In genomic region chr4:151088819-151089218, GRCm38 (mm10) we compare ENCODE assay signal across 13 mouse cellular contexts. TPM values are rescaled to one million over a fixed set of nuclear protein-coding genes. Genes with fewer than 3 reads are reported as not detected.
A peak's percentile ranks its signal among the peaks of the same experiment; 100 is the strongest.
DNase-seq lines count a peak whose midpoint lies in the region; ATAC-seq and TF ChIP-seq lines count a peak whose summit lies in the region.
"Had no signal": no experiment of that assay in that cellular context is flagged by ENCODE, and none has a peak within 500 bp of the region (broad histone marks: within the 10 kb centered on the region; RNA-seq: fewer than 3 reads in every experiment).

No protein-coding gene starts in this region.

- H3K27me3 ChIP-seq in ES-Bruce4 (ENCODE audit: control insufficient read depth, insufficient read depth, low read length, poor library complexity, severe bottlenecking), result no peaks in the 10 kb centered on the region
- H3K27me3 ChIP-seq in forebrain, embryonic 16.5 days (replicated peaks; ENCODE audit: control insufficient read depth, insufficient read depth, low read length), result no peaks in the 10 kb centered on the region

- intact Hi-C loops in heart, postnatal 25 days (cut with DNase I), result no loop called here

- no peak for ATAC-seq in forebrain, embryonic 16.5 days

- peak overlapping the region; percentile 12; the same call in 1 of the 2 replicates for H3K4me3 ChIP-seq in ES-Bruce4 (ENCODE audit: low read depth, low read length)
- no peak overlapping the region for H3K4me3 ChIP-seq in forebrain, embryonic 16.5 days (replicated peaks; ENCODE audit: low read length)

- H3K4me2 ChIP-seq in forebrain, embryonic 16.5 days (ENCODE audit: low read length), result no peak overlapping the region

- 83% methylated on average over 14 of the region's 14 CpGs for WGBS in forebrain, embryonic 16.5 days

- H3K4me1 ChIP-seq in ES-Bruce4 (ENCODE audit: control insufficient read depth, insufficient read depth, low read length), result no peaks in the 10 kb centered on the region
- H3K4me1 ChIP-seq in forebrain, embryonic 16.5 days (replicated peaks; ENCODE audit: control insufficient read depth, insufficient read depth, low read length), result peaks cover 22% of the 10 kb centered on the region

- H3K36me3 ChIP-seq in ES-Bruce4 (ENCODE audit: control insufficient read depth, insufficient read depth, low read length, poor library complexity, severe bottlenecking), result no peaks in the 10 kb centered on the region
- peaks cover 15% of the 10 kb centered on the region for H3K36me3 ChIP-seq in forebrain, embryonic 16.5 days (ENCODE audit: control insufficient read depth, insufficient read depth)

- no peak for TF ChIP-seq CTCF in ES-Bruce4 (IDR thresholded peaks at IDR 0.05; ENCODE audit: low read depth, low read length)

- peak; percentile 51 to 59 for DNase-seq in heart, adult 9 months (ENCODE audit: low spot score in 2 of 2)
- no peak for DNase-seq in heart, postnatal 25 days (ENCODE audit: low spot score)
- DNase-seq in cerebellum, adult 11 months, result peak; percentile 82
- no peak for DNase-seq in yolk sac, embryonic 10.5 days (ENCODE audit: low spot score)
- no peak for DNase-seq in kidney, postnatal 4 days
- DNase-seq: embryo, embryonic 11 days; lung, adult 18-20 months had no signal

- no peak for TF ChIP-seq POLR2A in ES-Bruce4 (IDR thresholded peaks at IDR 0.05; ENCODE audit: insufficient read depth, low read length)

- no peaks in the 10 kb centered on the region for H3K9me3 ChIP-seq in ES-Bruce4 (replicated peaks; ENCODE audit: control insufficient read depth, insufficient read depth, low read length, poor library complexity, severe bottlenecking)
- H3K9me3 ChIP-seq in forebrain, embryonic 16.5 days (ENCODE audit: control insufficient read depth, low read length), result no peaks in the 10 kb centered on the region

- TF ChIP-seq EP300 in ES-Bruce4 (IDR thresholded peaks at IDR 0.05; ENCODE audit: insufficient read depth, low read depth, low read length), result no peak

- no peak overlapping the region for H3K9ac ChIP-seq in ES-Bruce4 (ENCODE audit: low read depth, poor library complexity, severe bottlenecking)
- no peak overlapping the region for H3K9ac ChIP-seq in forebrain, embryonic 16.5 days (replicated peaks; ENCODE audit: low read depth, low read length)

- no peak overlapping the region for H3K27ac ChIP-seq in ES-Bruce4 (ENCODE audit: insufficient read depth, low read length)
- peak overlapping the region; percentile 46; the same call in 1 of the 2 replicates for H3K27ac ChIP-seq in forebrain, embryonic 16.5 days (ENCODE audit: low read length)
- H3K27ac ChIP-seq: kidney, postnatal 0 days had no signal

RNA-seq across cellular contexts. Expression of gene Gm13090, which starts 0.6 kb away (rescaled TPM):
- total RNA-seq in heart, postnatal 25 days (2021), result not detected
- not detected in 2 replicates for polyA plus RNA-seq in ES-Bruce4 (2011; ENCODE audit: insufficient read depth, insufficient read length, low read depth, missing spikeins)
- polyA plus RNA-seq in forebrain, embryonic 16.5 days (2015; fragmentation: Nextera tagmentation; extraction: Ambion mirVana), result 0.39 TPM in 1 of 2 replicates, not detected in the other
- total RNA-seq: left cerebral cortex, postnatal 25 days; megakaryocyte, adult 5-6 weeks had no signal
- polyA plus RNA-seq: thymus, postnatal 0 days had no signal

RNA-seq across cellular contexts. Expression of gene Vamp3, which starts 31.1 kb away (rescaled TPM):
- total RNA-seq in heart, postnatal 25 days (2021), result 10 to 100 TPM; 67.4 to 77.2 TPM
- 68.2 and 77.0 TPM in 2 replicates for polyA plus RNA-seq in ES-Bruce4 (2011; ENCODE audit: insufficient read depth, insufficient read length, low read depth, missing spikeins)
- 62.7 and 72.2 TPM in 2 replicates for polyA plus RNA-seq in forebrain, embryonic 16.5 days (2015; fragmentation: Nextera tagmentation; extraction: Ambion mirVana)

RNA-seq across cellular contexts. Expression of gene Per3, which starts 44.4 kb away (rescaled TPM):
- total RNA-seq in heart, postnatal 25 days (2021), result 10 to 100 TPM in 1 of 2 experiments, 1 to 10 TPM in 1; 4.2 to 19.9 TPM
- polyA plus RNA-seq in ES-Bruce4 (2011; ENCODE audit: insufficient read depth, insufficient read length, low read depth, missing spikeins), result 11.9 and 14.1 TPM in 2 replicates
- 3.2 and 4.1 TPM in 2 replicates for polyA plus RNA-seq in forebrain, embryonic 16.5 days (2015; fragmentation: Nextera tagmentation; extraction: Ambion mirVana)

Comparison
In these comparisons a context has a peak if more than half of its experiments do, and no peak if none do; other contexts are left out.
1. DNase-seq: peak in heart, adult 9 months (2 of 2) and cerebellum, adult 11 months (single experiment); none in heart, postnatal 25 days (single experiment), yolk sac, embryonic 10.5 days (single experiment) and kidney, postnatal 4 days (0 of 2).